Mouse (Mus musculus) liver, embryonic 16.5 days (tissue): ENCODE measurements at regions not wholly inside any gene's neighbourhood (a gene's known extent, or its start where the extent isn't known, plus 50 kb on each side); places are given as distances from the start of the nearest gene placed in this dataset.

ENCODE experiments used
- ATAC-seq: fragments of 200-750 bp; cut with Nextera tagmentation; 2 replicates; pipeline ENCODE4 v1.8.0; 2017; ENCODE audit warnings: low read depth, mild to moderate bottlenecking, moderate number of reproducible peaks, moderate library complexity
- H3K27ac ChIP-seq: fragments of 300-500 bp; sonication (generic); 2 replicates; pipeline ENCODE4 v1.5.1; 2014; ENCODE audit warnings: mild to moderate bottlenecking, low read length
- H3K27me3 ChIP-seq: fragments of 300-500 bp; sonication (generic); 2 replicates; pipeline ENCODE4 v1.6.1; 2014; ENCODE audit warnings: low read depth, low read length, mixed read lengths; ENCODE audit not compliant: control insufficient read depth, insufficient read depth
- H3K36me3 ChIP-seq: fragments of 300-500 bp; sonication (generic); 2 replicates; pipeline ENCODE4 v1.6.1; 2014; ENCODE audit warnings: mild to moderate bottlenecking; ENCODE audit not compliant: control insufficient read depth, insufficient read depth
- H3K4me1 ChIP-seq: fragments of 300-500 bp; sonication (generic); 2 replicates; pipeline ENCODE4 v1.6.1; 2014; ENCODE audit warnings: low read depth, low read length, mixed read lengths; ENCODE audit not compliant: control insufficient read depth
- H3K4me2 ChIP-seq: fragments of 300-500 bp; sonication (generic); 2 replicates; pipeline ENCODE4 v1.6.1; 2014; ENCODE audit warnings: low read depth, low read length, mixed read lengths
- H3K4me3 ChIP-seq: fragments of 300-500 bp; sonication (generic); 2 replicates; pipeline ENCODE4 v1.5.1; 2014; ENCODE audit warnings: low read depth, mild to moderate bottlenecking, low read length
- H3K9ac ChIP-seq: fragments of 300-500 bp; sonication (generic); 2 replicates; pipeline ENCODE4 v1.6.1; 2014; ENCODE audit warnings: low read depth, low read length
- H3K9me3 ChIP-seq: fragments of 300-500 bp; sonication (generic); replicated peaks from 2 replicates; pipeline ENCODE4 v1.6.1; 2016; ENCODE audit warnings: low read length; ENCODE audit not compliant: control insufficient read depth
- WGBS: fragments of 180-500 bp; shearing (Covaris S2); extraction: QIAGEN DNeasy Blood & Tissue Kit; methylation state at CpG from one replicate; pipeline ENCODE4 v1.1.7; 2014; ENCODE audit not compliant: insufficient replicate concordance; 5-methylcytosine and 5-hydroxymethylcytosine counted together

- no peak overlapping the region for H3K4me3 ChIP-seq
- H3K36me3 ChIP-seq, result no peaks in the 10 kb centered on the region
- no peak for ATAC-seq
- H3K27ac ChIP-seq, result no peak overlapping the region
- H3K9ac ChIP-seq, result no peak overlapping the region
- no peaks in the 10 kb centered on the region for H3K27me3 ChIP-seq
- no peaks in the 10 kb centered on the region for H3K4me1 ChIP-seq
- no peak overlapping the region for H3K4me2 ChIP-seq
- no peaks in the 10 kb centered on the region for H3K9me3 ChIP-seq
Measured at GRCm38 (mm10) chr12:36913364-36913763, 195.0 kb upstream of the Meox2 start.

DNA sequence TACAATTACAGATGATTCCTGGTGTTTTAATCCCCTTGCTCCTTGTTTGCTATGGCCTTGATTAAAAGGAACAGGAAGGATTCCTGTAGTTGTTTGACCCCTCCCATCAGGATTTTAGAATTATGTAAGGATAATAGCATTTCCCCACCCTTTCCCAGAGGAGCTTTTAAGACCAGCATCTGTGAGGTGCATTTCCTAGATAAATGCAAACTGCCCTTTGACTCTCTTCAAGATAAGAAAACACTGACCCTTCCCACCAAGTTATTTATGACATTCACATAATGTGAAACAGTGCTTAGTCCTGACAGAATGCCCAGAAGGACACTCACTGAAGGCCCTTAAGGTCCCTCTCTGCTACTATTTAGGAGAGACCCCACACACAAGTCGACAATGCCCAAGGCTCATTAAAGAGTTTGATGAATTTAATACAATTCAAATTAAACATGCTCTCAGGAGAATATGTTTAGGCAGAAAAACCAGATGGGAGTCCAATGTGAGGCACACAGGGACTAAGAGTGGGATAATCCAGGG lies 190.7 kb upstream of the Meox2 start:
- 44% methylated on average over 1 of the region's 1 CpGs for WGBS
- ATAC-seq, result no peak
- Histone ChIP-seq H3K9me3 (no peaks in the 10 kb centered on the region), H3K36me3 (no peaks in the 10 kb centered on the region), H3K9ac (no peak overlapping the region), H3K27me3 (no peaks in the 10 kb centered on the region), H3K4me2 (no peak overlapping the region), H3K4me3 (no peak overlapping the region), H3K4me1 (no peaks in the 10 kb centered on the region), H3K27ac (no peak overlapping the region)

DNA sequence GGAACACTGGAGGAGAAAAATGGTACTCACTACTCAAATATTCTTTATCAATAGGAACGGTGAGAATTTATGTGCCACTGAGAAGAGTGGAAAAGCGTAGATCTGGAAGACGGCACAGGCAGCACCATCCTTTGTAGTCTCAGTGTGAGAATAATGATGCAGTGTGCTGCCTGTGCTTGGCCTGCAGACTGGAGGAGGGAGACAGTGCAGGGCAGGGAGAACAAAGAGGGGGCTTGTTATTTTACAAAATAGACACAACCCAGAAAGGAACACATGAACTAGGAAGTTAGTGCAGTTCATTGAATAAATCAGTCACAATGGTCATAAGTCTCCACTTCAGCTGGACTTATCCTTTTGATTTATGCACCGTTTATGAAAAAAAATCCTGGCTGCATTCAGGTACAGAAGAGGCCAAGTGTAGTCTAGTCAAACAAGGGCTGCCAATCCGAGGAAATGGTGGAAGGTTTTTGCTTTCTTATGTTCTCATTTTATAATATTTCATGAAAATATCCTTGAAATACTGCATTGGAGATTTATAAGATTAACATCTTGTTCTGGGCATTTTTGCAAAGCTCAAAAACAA lies 190.0 kb upstream of the Meox2 start:
- Histone ChIP-seq H3K9ac (no peak overlapping the region), H3K4me3 (no peak overlapping the region), H3K4me2 (no peak overlapping the region), H3K27ac (no peak overlapping the region), H3K4me1 (no peaks in the 10 kb centered on the region), H3K36me3 (no peaks in the 10 kb centered on the region), H3K9me3 (no peaks in the 10 kb centered on the region), H3K27me3 (no peaks in the 10 kb centered on the region)
- ATAC-seq, result no peak
- 57% methylated on average over 5 of the region's 5 CpGs for WGBS

GRCm38 (mm10) chr12:36923558-36923957 lies 184.8 kb upstream of the Meox2 start:
- 58% methylated on average over 2 of the region's 2 CpGs for WGBS

GRCm38 (mm10) chr12:36926225-36926624 lies 182.1 kb upstream of the Meox2 start:
- ATAC-seq, result no peak
- H3K4me2 ChIP-seq, result no peak overlapping the region
- 15% methylated on average over 4 of the region's 4 CpGs for WGBS

More at GRCm38 (mm10) chr12:36923558-36923957, 184.8 kb upstream of the Meox2 start:
- H3K4me2 ChIP-seq, result no peak overlapping the region
- H3K9me3 ChIP-seq, result no peaks in the 10 kb centered on the region
- H3K4me1 ChIP-seq, result no peaks in the 10 kb centered on the region
- H3K4me3 ChIP-seq, result no peak overlapping the region
- H3K9ac ChIP-seq, result no peak overlapping the region
- no peaks in the 10 kb centered on the region for H3K36me3 ChIP-seq
- no peak overlapping the region for H3K27ac ChIP-seq
- H3K27me3 ChIP-seq, result no peaks in the 10 kb centered on the region
- ATAC-seq, result no peak

DNA sequence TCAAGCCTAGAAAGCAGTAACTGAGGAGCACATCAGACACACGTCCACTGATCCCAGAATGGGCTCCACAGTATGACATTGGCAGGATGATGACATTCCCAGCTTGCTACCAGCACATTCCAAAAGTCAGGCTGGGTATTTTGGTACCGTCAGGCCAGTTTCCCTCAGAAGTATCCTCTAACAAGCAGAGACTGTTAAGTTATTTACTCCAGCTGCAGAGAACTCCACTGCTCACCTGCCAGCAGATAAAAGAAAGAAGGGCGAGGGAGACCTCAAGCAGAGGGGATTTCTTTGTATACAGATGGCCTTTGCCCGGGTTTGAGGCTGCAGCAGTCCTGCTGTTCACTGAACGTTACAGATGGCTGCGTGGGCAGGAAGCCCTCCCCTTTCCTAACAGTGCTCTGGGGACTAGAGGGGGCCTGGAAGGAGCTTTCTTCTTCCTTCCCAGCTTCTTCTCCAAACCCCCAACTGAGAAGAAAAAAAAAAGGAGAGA lies 175.2 kb upstream of the Meox2 start:
- Histone ChIP-seq H3K4me3 (no peak overlapping the region), H3K9ac (no peak overlapping the region), H3K9me3 (no peaks in the 10 kb centered on the region), H3K4me1 (no peaks in the 10 kb centered on the region), H3K27ac (no peak overlapping the region), H3K27me3 (no peaks in the 10 kb centered on the region), H3K4me2 (no peak overlapping the region), H3K36me3 (no peaks in the 10 kb centered on the region)
- no peak for ATAC-seq
- 14% methylated on average over 6 of the region's 6 CpGs for WGBS

More at GRCm38 (mm10) chr12:36926225-36926624, 182.1 kb upstream of the Meox2 start:
- no peak overlapping the region for H3K9ac ChIP-seq
- no peaks in the 10 kb centered on the region for H3K9me3 ChIP-seq
- H3K27ac ChIP-seq, result no peak overlapping the region
- no peaks in the 10 kb centered on the region for H3K36me3 ChIP-seq
- H3K4me3 ChIP-seq, result no peak overlapping the region
- no peaks in the 10 kb centered on the region for H3K27me3 ChIP-seq
- H3K4me1 ChIP-seq, result no peaks in the 10 kb centered on the region

DNA sequence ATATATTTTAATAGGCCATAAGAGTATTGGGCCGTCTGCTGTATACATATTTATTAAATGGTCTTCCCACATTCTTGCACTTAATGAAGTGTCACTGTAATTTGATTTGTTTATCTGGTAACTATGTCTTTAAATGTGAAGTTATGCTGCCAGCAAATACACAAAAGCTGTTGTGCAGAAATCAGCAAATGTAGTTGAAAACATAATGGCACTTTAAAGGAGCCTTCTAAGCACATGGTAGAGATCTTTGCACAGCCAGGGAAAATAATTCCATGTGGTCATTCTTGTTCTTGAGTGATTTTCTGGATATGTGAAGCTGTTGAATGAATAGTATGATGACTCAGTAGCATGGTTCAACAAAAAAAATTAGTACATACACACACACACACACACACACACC lies 164.4 kb upstream of the Meox2 start:
- H3K9ac ChIP-seq, result no peak overlapping the region
- WGBS, result 58% methylated on average over 1 of the region's 1 CpGs
- H3K36me3 ChIP-seq, result no peaks in the 10 kb centered on the region
- H3K9me3 ChIP-seq, result no peaks in the 10 kb centered on the region
- H3K27me3 ChIP-seq, result no peaks in the 10 kb centered on the region
- no peak overlapping the region for H3K4me3 ChIP-seq
- H3K4me1 ChIP-seq, result no peaks in the 10 kb centered on the region
- ATAC-seq, result no peak
- H3K27ac ChIP-seq, result no peak overlapping the region
- no peak overlapping the region for H3K4me2 ChIP-seq

DNA sequence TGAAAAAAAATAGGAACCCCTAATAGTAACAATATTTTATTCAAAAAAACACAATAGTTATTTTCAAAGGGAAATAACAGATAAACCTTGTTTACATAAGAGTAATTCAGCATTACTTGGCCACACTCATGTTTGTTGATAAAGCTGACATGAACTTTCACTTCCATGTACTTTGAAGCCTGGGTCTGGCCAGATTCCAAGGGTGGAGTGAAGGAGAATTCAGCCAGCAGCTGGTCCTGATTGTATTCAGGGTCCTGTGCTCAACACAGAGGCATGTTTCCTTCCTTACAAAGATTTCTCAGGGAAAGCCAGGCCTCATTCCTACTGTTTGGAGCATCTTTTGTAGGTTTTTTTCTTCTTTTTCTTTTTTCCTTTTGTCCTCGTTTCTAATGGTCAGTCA lies 162.4 kb upstream of the Meox2 start:
- no peak for ATAC-seq
- no peak overlapping the region for H3K9ac ChIP-seq
- no peaks in the 10 kb centered on the region for H3K36me3 ChIP-seq
- H3K4me2 ChIP-seq, result no peak overlapping the region
- no peaks in the 10 kb centered on the region for H3K4me1 ChIP-seq
- 13% methylated on average over 1 of the region's 1 CpGs for WGBS
- no peaks in the 10 kb centered on the region for H3K9me3 ChIP-seq
- no peak overlapping the region for H3K27ac ChIP-seq
- H3K4me3 ChIP-seq, result no peak overlapping the region
- H3K27me3 ChIP-seq, result no peaks in the 10 kb centered on the region

DNA sequence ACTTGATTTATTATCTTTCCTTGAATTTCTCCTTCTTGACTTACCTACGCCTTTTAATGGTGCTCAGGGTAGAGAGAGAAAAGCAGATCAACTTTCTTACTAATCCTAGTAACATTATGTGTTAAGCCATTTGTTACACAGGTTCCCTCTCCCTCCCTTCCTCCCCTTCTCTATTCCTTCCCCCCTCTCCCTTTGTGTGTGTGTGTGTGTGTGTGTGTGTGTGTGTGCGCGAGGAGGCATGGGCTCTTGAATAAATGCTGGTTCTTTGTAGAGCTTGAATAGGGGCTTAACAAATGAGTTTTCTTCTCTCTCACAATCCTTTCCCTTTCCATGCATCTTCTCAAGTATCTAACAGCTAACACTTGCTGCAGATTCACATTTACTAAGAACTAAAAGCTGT lies 160.4 kb upstream of the Meox2 start:
- no peak overlapping the region for H3K27ac ChIP-seq
- H3K4me3 ChIP-seq, result no peak overlapping the region
- no peaks in the 10 kb centered on the region for H3K9me3 ChIP-seq
- H3K4me2 ChIP-seq, result no peak overlapping the region
- H3K9ac ChIP-seq, result no peak overlapping the region
- H3K27me3 ChIP-seq, result no peaks in the 10 kb centered on the region
- H3K36me3 ChIP-seq, result no peaks in the 10 kb centered on the region
- no peak for ATAC-seq
- H3K4me1 ChIP-seq, result no peaks in the 10 kb centered on the region
- 72% methylated on average over 3 of the region's 3 CpGs for WGBS
